Mouse (Mus musculus) heart, postnatal 36 days (tissue): ENCODE measurements around the gene Ugt1a8. TPM values are rescaled to one million over a fixed set of nuclear protein-coding genes. Genes with fewer than 3 reads are reported as not detected.

ENCODE experiments used
- total RNA-seq, 2 experiments: library from RNA; stranded (reverse); gene quantifications; 2 replicates each; pipeline ENCODE4 v1.2.3; 2021

Ugt1a8 gene
- total RNA-seq, 2 experiments from 2014 or later: not detected

Other genes starting within 250 kb of the Ugt1a8 start
- 10 to 100 TPM; 51.1 to 56.3 TPM for gene Dgkd, start 234.5 kb upstream of the Ugt1a8 start, total RNA-seq
- gene Usp40, start 79.3 kb upstream of the Ugt1a8 start, total RNA-seq: 10 to 100 TPM; 13.2 to 16.5 TPM
- not detected for gene Ugt1a10, start 32.4 kb upstream of the Ugt1a8 start, total RNA-seq
- gene Ugt1a9, start 17.0 kb upstream of the Ugt1a8 start, total RNA-seq: not detected
- gene Ugt1a7c, start 7.2 kb downstream of the Ugt1a8 start, total RNA-seq: 1 to 10 TPM; 1.2 to 2.6 TPM
- gene Ugt1a6b, start 15.4 kb downstream of the Ugt1a8 start, total RNA-seq: 1 to 10 TPM; 1.1 to 1.4 TPM
- 1 to 10 TPM; 4.0 to 4.1 TPM for gene Ugt1a6a, start 47.0 kb downstream of the Ugt1a8 start, total RNA-seq
- gene Ugt1a5, start 78.2 kb downstream of the Ugt1a8 start, total RNA-seq: under 1 TPM; 0.24 to 0.42 TPM
- gene Ugt1a2, start 112.8 kb downstream of the Ugt1a8 start, total RNA-seq: under 1 TPM in 1 of 2 experiments, not detected in 1; 0.14 TPM
- under 1 TPM in 1 of 2 experiments, not detected in 1; 0.33 TPM for gene Dnajb3, start 118.0 kb downstream of the Ugt1a8 start, total RNA-seq
- not detected for gene Ugt1a1, start 124.1 kb downstream of the Ugt1a8 start, total RNA-seq
- gene Mroh2a, start 139.2 kb downstream of the Ugt1a8 start, total RNA-seq: not detected
- 10 to 100 TPM; 12.2 to 13.3 TPM for gene Hjurp, start 189.8 kb downstream of the Ugt1a8 start, total RNA-seq
- gene Trpm8, start 189.8 kb downstream of the Ugt1a8 start, total RNA-seq: not detected